Mouse (Mus musculus) small intestine, adult 2 months (tissue): Measurements from ENCODE around the gene Dot1l. TPM values are rescaled to one million over a fixed set of nuclear protein-coding genes. Genes with fewer than 3 reads are reported as not detected.
A peak's percentile ranks its signal among the peaks of the same experiment; 100 is the strongest.

Source experiments
- H3K27ac ChIP-seq: fragments of 200-500 bp; 2 replicates; pipeline ENCODE4 v1.5.1; 2012; ENCODE audit warnings: low read depth, low read length, control low read depth, inconsistent platforms; ENCODE audit not compliant: insufficient read depth
- H3K27me3 ChIP-seq: fragments of 200-500 bp; 2 replicates; pipeline ENCODE4 v1.6.1; 2012; ENCODE audit warnings: mild to moderate bottlenecking, moderate library complexity, low read length, inconsistent platforms; ENCODE audit not compliant: control insufficient read depth, insufficient read depth
- H3K36me3 ChIP-seq: fragments of 200-500 bp; 2 replicates; pipeline ENCODE4 v1.6.1; 2012; ENCODE audit warnings: mild to moderate bottlenecking, low read length, control low read depth, inconsistent platforms; ENCODE audit not compliant: control insufficient read depth, insufficient read depth
- H3K4me1 ChIP-seq: fragments of 200-500 bp; 2 replicates; pipeline ENCODE4 v1.6.1; 2012; ENCODE audit warnings: low read length, inconsistent platforms, mixed read lengths; ENCODE audit not compliant: control insufficient read depth, insufficient read depth, insufficient read length
- H3K4me3 ChIP-seq: fragments of 200-500 bp; 2 replicates; pipeline ENCODE4 v1.5.1; 2012; ENCODE audit warnings: low read depth, mild to moderate bottlenecking, control low read depth, inconsistent platforms, low read length, moderate library complexity
- CTCF ChIP-seq: fragments of 200-500 bp; IDR thresholded peaks from 2 replicates; pipeline ENCODE4 v1.5.1; 2012; ENCODE audit warnings: low read depth, mild to moderate bottlenecking, control low read depth, inconsistent platforms, low read length, moderate library complexity, mixed read lengths; ENCODE audit not compliant: insufficient replicate concordance, insufficient read length; ENCODE audit errors: extremely low read depth
- POLR2A ChIP-seq: fragments of 200-500 bp; IDR thresholded peaks from 2 replicates; pipeline ENCODE4 v1.6.1; 2012; ENCODE audit warnings: low read depth, mild to moderate bottlenecking, control low read depth, inconsistent platforms, low read length, moderate library complexity
- WGBS: fragments of 180-500 bp; shearing (Covaris S2); methylation state at CpG from one replicate; pipeline ENCODE4 v1.1.7; 2018; 5-methylcytosine and 5-hydroxymethylcytosine counted together
- polyA plus RNA-seq: library from polyadenylated mRNA; depleted of rRNA; stranded (reverse); fragments of >200 nt; gene quantifications from 2 replicates; pipeline ENCODE4 v1.2.3, GENCODE M21; 2012

The Dot1l gene
- polyA plus RNA-seq, 1 experiment, result 83.7 TPM

GRCm38 (mm10) chr10:80806341-80807056 is 51.5 kb downstream of the Dot1l start:
- Histone ChIP-seq H3K36me3 (peaks cover 33% of the 10 kb centered on the region), H3K27me3 (peaks cover 16% of the 10 kb centered on the region), H3K4me1 (peaks cover 15% of the 10 kb centered on the region), H3K27ac (no peak overlapping the region), H3K4me3 (peak overlapping the region; percentile 53)
- no peak for TF ChIP-seq CTCF
- TF ChIP-seq POLR2A, result no peak
- WGBS, result 70% methylated on average over 34 of the region's 34 CpGs

GRCm38 (mm10) chr10:80807057-80807627 is 52.1 kb downstream of the Dot1l start:
- WGBS, result 3% methylated on average over 58 of the region's 58 CpGs

GRCm38 (mm10) chr10:80808099-80808984 is 53.3 kb downstream of the Dot1l start:
- TF ChIP-seq POLR2A (no peak), CTCF (no peak)
- Histone ChIP-seq H3K4me1 (peaks cover 15% of the 10 kb centered on the region), H3K36me3 (peaks cover 16% of the 10 kb centered on the region), H3K27ac (no peak overlapping the region), H3K4me3 (no peak overlapping the region), H3K27me3 (peaks cover 16% of the 10 kb centered on the region)
- WGBS, result 24% methylated on average over 40 of the region's 40 CpGs

More at GRCm38 (mm10) chr10:80807057-80807627, 52.1 kb downstream of the Dot1l start:
- Histone ChIP-seq H3K27me3 (peaks cover 16% of the 10 kb centered on the region), H3K36me3 (peaks cover 27% of the 10 kb centered on the region), H3K27ac (no peak overlapping the region), H3K4me3 (peak overlapping the region; percentile 53), H3K4me1 (peaks cover 15% of the 10 kb centered on the region)
- TF ChIP-seq POLR2A (no peak), CTCF (no peak)

GRCm38 (mm10) chr10:80808985-80809632 is 54.1 kb downstream of the Dot1l start:
- WGBS, result 17% methylated on average over 18 of the region's 18 CpGs
- no peak overlapping the region for H3K4me3 ChIP-seq

GRCm38 (mm10) chr10:80810084-80810483 is 55.1 kb downstream of the Dot1l start:
- H3K36me3 ChIP-seq, result no peaks in the 10 kb centered on the region
- peaks cover 15% of the 10 kb centered on the region for H3K4me1 ChIP-seq
- TF ChIP-seq POLR2A (no peak), CTCF (no peak)
- no peak overlapping the region for H3K4me3 ChIP-seq
- no peak overlapping the region for H3K27ac ChIP-seq
- H3K27me3 ChIP-seq, result peaks cover 16% of the 10 kb centered on the region
- 11% methylated on average over 20 of the region's 20 CpGs for WGBS

More at GRCm38 (mm10) chr10:80808985-80809632, 54.1 kb downstream of the Dot1l start:
- Histone ChIP-seq H3K27ac (no peak overlapping the region), H3K27me3 (peaks cover 16% of the 10 kb centered on the region), H3K4me1 (peaks cover 15% of the 10 kb centered on the region), H3K36me3 (peaks cover 9% of the 10 kb centered on the region)
- TF ChIP-seq POLR2A, result no peak
- no peak for TF ChIP-seq CTCF

- 35% methylated on average over 5 of the region's 5 CpGs for WGBS
- no peak for TF ChIP-seq CTCF
Measured at GRCm38 (mm10) chr10:80812391-80813041, 57.5 kb downstream of the Dot1l start.

More at GRCm38 (mm10) chr10:80812391-80813041, 57.5 kb downstream of the Dot1l start:
- Histone ChIP-seq H3K27ac (no peak overlapping the region), H3K36me3 (no peaks in the 10 kb centered on the region), H3K27me3 (peaks cover 16% of the 10 kb centered on the region), H3K4me1 (0 out of 2 replicates have a peak, but pooled peaks cover 3% of the 10 kb centered on the region), H3K4me3 (no peak overlapping the region)
